Mouse (Mus musculus) embryonic facial prominence, embryonic 14.5 days (tissue): ENCODE data around the gene Med16. TPM values are rescaled to one million over a fixed set of nuclear protein-coding genes. Genes with fewer than 3 reads are reported as not detected.

Experiments used
- ATAC-seq: fragments of 200-750 bp; cut with Nextera tagmentation; 2 replicates; pipeline ENCODE4 v1.8.0; 2017; ENCODE audit warnings: low read depth, moderate number of reproducible peaks, moderate TSS enrichment
- DNase-seq: peaks from one replicate; pipeline ENCODE4 v3.0.0-alpha.2; 2015; ENCODE audit warnings: low spot score
- H3K27ac ChIP-seq: fragments of 300-500 bp; sonication (generic); replicated peaks from 2 replicates; pipeline ENCODE4 v1.5.1; 2014; ENCODE audit warnings: low read depth, mild to moderate bottlenecking, low read length, moderate library complexity
- H3K27me3 ChIP-seq: fragments of 300-500 bp; sonication (generic); replicated peaks from 2 replicates; pipeline ENCODE4 v1.6.1; 2014; ENCODE audit warnings: low read length; ENCODE audit not compliant: control insufficient read depth, insufficient read depth
- H3K36me3 ChIP-seq: fragments of 300-500 bp; sonication (generic); 2 replicates; pipeline ENCODE4 v1.6.1; 2014; ENCODE audit warnings: low read length, mixed read lengths; ENCODE audit not compliant: control insufficient read depth, insufficient read depth
- H3K4me1 ChIP-seq: fragments of 300-500 bp; sonication (generic); 2 replicates; pipeline ENCODE4 v1.6.1; 2014; ENCODE audit warnings: antibody characterized with exemption, low read length; ENCODE audit not compliant: control insufficient read depth, insufficient read depth
- H3K4me2 ChIP-seq: fragments of 300-500 bp; sonication (generic); 2 replicates; pipeline ENCODE4 v1.6.1; 2014; ENCODE audit warnings: low read depth, mild to moderate bottlenecking, low read length, moderate library complexity, mixed read lengths
- H3K4me3 ChIP-seq: fragments of 300-500 bp; sonication (generic); 2 replicates; pipeline ENCODE4 v1.5.1; 2014; ENCODE audit warnings: low read depth, mild to moderate bottlenecking, low read length
- H3K9ac ChIP-seq: fragments of 300-500 bp; sonication (generic); 2 replicates; pipeline ENCODE4 v1.6.1; 2014; ENCODE audit warnings: low read depth, mild to moderate bottlenecking, low read length, moderate library complexity, mixed read lengths
- H3K9me3 ChIP-seq: fragments of 300-500 bp; sonication (generic); 2 replicates; pipeline ENCODE4 v1.6.1; 2016; ENCODE audit warnings: low read length; ENCODE audit not compliant: control insufficient read depth
- WGBS: fragments of 180-500 bp; shearing (Covaris S2); extraction: QIAGEN DNeasy Blood & Tissue Kit; methylation state at CpG from one replicate; pipeline ENCODE4 v1.1.7; 2014; 5-methylcytosine and 5-hydroxymethylcytosine counted together
- polyA plus RNA-seq: library from polyadenylated mRNA; unstranded; fragments of >200 nt; fragmentation: Nextera tagmentation; extraction: Ambion mirVana; gene quantifications from 2 replicates; pipeline ENCODE4 v1.2.1, GENCODE M21; 2014

Gene Med16
- polyA plus RNA-seq, 1 experiment from 2014 or later: 33.7 TPM

GRCm38 (mm10) chr10:79928907-79929701 lies 20.4 kb upstream of the Med16 start:
- ATAC-seq (no peak), DNase-seq (no peak)
- H3K4me2 ChIP-seq: peak overlapping the region; percentile 94
- 0 out of 2 replicates have a peak overlapping the region, but pooled peaks have one; percentile 44 for H3K27ac ChIP-seq
- peaks cover 36% of the 10 kb centered on the region for H3K36me3 ChIP-seq
- 22% methylated on average over 7 of the region's 9 CpGs for WGBS
- peaks cover 22% of the 10 kb centered on the region for H3K4me1 ChIP-seq
- no peaks in the 10 kb centered on the region for H3K27me3 ChIP-seq
- peak overlapping the region; percentile 91 for H3K9ac ChIP-seq
- no peaks in the 10 kb centered on the region for H3K9me3 ChIP-seq
- peak overlapping the region; percentile 85 for H3K4me3 ChIP-seq

DNA sequence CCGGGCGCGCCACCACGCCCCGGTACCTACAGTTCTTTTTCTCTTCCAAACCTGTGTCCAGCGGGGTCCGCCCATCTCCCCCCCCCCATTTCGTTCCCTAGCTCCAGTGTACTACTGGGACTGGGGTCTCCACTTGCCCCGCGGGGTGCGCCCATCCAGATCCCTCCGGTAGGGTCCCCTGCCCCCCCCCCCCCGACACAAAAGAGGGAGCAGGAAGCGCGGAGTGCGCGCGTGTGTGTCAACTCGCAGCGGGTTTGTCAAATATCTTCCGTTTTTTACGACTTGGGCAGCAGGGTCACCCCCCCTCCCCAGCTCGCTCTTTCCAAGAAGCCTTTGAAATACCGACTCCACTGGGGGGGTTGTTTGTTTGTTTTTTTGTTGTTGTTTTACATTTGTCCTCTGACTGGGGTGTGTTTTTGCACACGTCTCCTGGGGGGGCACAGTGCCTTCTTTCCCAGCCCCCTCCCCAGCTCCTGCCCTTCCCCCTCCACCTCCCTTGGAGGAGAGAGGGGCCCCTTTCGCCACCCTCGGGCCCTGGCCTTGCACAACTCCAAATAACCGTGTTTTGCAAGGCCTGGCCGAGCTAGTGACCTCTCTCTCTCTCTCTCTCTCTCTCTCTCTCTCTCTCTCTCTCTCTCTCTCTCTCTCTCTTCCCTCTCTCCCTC lies 19.4 kb upstream of the Med16 start:
- H3K4me2 ChIP-seq: peak overlapping the region; percentile 94
- no peak for ATAC-seq
- H3K36me3 ChIP-seq: peaks cover 30% of the 10 kb centered on the region
- H3K4me1 ChIP-seq: peaks cover 19% of the 10 kb centered on the region
- H3K27ac ChIP-seq: peak overlapping the region; percentile 94
- 2% methylated on average over 25 of the region's 29 CpGs for WGBS
- peak; percentile 56 for DNase-seq
- peaks cover 2% of the 10 kb centered on the region for H3K27me3 ChIP-seq
- H3K4me3 ChIP-seq: peak overlapping the region; percentile 85
- peak overlapping the region; percentile 91 for H3K9ac ChIP-seq
- H3K9me3 ChIP-seq: no peaks in the 10 kb centered on the region

DNA sequence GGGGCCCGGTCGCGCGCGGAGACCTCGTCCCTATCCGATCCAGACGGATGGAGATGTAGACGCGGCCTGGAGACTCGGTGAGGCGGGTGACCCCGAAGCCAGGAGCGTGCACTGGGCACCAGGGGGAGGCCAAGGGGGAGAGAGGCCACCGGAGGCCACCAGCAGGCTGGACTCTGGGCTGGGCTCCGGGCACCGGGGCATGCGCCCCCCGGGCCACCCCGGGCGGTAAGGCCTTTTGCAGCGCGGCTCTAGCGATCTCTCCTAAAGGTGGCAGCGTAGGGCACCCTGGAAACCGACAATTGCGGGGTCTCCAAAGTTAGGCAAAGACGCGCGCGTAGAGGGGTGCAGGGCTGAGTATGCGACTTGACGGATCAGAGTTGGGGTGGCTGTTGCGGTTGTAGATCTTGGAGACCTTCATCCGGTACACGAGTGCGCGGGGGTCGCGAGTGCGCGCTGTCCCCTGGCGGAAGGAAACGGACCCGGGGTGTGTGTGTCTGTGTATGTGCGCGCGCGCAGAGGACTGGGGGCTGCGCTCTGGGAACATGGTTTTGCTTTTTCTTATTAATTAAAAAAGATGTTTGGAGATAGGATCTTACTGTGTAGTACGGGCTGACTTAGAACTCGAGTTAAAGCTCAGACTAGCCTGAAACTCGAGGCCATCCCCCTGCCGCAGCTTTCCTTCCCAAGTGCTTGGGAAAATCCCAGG lies 18.8 kb upstream of the Med16 start:
- Histone ChIP-seq H3K27ac (peak overlapping the region; percentile 94), H3K27me3 (peaks cover 9% of the 10 kb centered on the region), H3K4me2 (peak overlapping the region; percentile 94), H3K4me1 (peaks cover 15% of the 10 kb centered on the region), H3K9me3 (no peaks in the 10 kb centered on the region), H3K36me3 (peaks cover 23% of the 10 kb centered on the region), H3K9ac (peak overlapping the region; percentile 91), H3K4me3 (peak overlapping the region; percentile 85)
- DNase-seq (peak; percentile 71), ATAC-seq (peak; percentile 10)
- 0% methylated on average over 43 of the region's 54 CpGs for WGBS

- ATAC-seq (peak; percentile 88), DNase-seq (peak; percentile 96)
- Histone ChIP-seq H3K9me3 (no peaks in the 10 kb centered on the region), H3K4me1 (peaks cover 12% of the 10 kb centered on the region), H3K9ac (peak within 1 kb of the TSS; percentile 91), H3K4me2 (peak within 1 kb of the TSS; percentile 94), H3K27me3 (peaks cover 16% of the 10 kb centered on the region), H3K27ac (peak within 1 kb of the TSS; percentile 94), H3K4me3 (peak within 1 kb of the TSS; percentile 85), H3K36me3 (peaks cover 16% of the 10 kb centered on the region)
- WGBS: under 1% methylated on average over 54 of the region's 63 CpGs
These were observed 18.0 kb upstream of the Med16 start, which contains the start of gene Arid3a for GRCm38 (mm10) chr10:79926491-79927323. Gene Arid3a (plus strand): TSS chr10:79927043.

- Histone ChIP-seq H3K36me3 (0 out of 2 replicates have a peak, but pooled peaks cover 8% of the 10 kb centered on the region), H3K4me1 (peaks cover 20% of the 10 kb centered on the region)
These were observed 17.2 kb upstream of the Med16 start for GRCm38 (mm10) chr10:79925785-79926490.

DNA sequence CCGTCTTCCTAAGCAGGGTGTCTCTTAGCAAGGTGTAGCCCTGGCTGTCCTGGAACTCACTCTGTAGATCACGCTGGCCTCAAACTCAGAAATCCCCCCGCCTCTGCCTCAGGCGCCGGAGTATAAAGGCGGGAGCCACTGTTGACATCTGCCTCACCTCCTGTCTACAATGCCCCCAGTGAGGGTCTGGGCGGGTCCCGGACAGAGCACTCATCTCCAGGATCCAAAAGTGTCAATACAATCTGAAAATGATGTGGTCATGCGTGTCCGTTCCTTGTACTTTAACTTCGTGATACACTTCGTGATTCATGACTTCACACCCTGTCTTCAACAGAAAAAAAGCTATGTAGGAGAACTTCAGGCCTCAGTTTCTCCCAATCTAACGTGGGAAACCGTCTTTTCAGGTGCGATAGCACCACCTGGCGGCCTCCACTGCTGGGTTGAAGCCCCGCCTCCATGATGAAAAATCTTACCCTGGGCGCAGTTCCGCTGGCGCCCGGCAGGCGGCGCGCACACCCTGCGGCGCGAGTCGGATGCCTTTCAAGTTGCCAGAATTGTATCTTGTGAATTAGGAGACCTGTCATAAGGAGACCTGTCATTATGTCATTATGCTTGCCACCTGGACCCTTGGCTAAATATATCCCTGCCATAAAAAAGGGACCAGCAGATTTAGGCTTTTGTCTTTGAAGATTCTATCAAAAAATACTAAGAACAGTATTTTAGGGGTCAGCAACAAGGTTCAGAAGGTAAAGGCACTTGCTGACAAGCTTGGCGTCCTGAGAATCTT lies 16.5 kb upstream of the Med16 start:
- DNase-seq (peak; percentile 88), ATAC-seq (no peak; the same call in 1 of the 2 replicates)
- 10% methylated on average over 29 of the region's 29 CpGs for WGBS
- Histone ChIP-seq H3K9me3 (no peaks in the 10 kb centered on the region), H3K4me2 (peak overlapping the region; percentile 94; the same call in 1 of the 2 replicates), H3K4me1 (peaks cover 25% of the 10 kb centered on the region), H3K36me3 (0 out of 2 replicates have a peak, but pooled peaks cover under 1% of the 10 kb centered on the region), H3K27ac (0 out of 2 replicates have a peak overlapping the region, but pooled peaks have one; percentile 94), H3K4me3 (peak overlapping the region; percentile 85; the same call in 1 of the 2 replicates), H3K9ac (no peak overlapping the region), H3K27me3 (peaks cover 32% of the 10 kb centered on the region)

More at GRCm38 (mm10) chr10:79925785-79926490, 17.2 kb upstream of the Med16 start:
- WGBS: 9% methylated on average over 13 of the region's 15 CpGs
- H3K27me3 ChIP-seq: peaks cover 24% of the 10 kb centered on the region
- H3K27ac ChIP-seq: peak overlapping the region; percentile 94
- peak overlapping the region; percentile 94 for H3K4me2 ChIP-seq
- peak; percentile 2; the same call in 1 of the 2 replicates for ATAC-seq
- DNase-seq: no peak
- H3K4me3 ChIP-seq: peak overlapping the region; percentile 85
- no peaks in the 10 kb centered on the region for H3K9me3 ChIP-seq
- peak overlapping the region; percentile 91 for H3K9ac ChIP-seq

DNA sequence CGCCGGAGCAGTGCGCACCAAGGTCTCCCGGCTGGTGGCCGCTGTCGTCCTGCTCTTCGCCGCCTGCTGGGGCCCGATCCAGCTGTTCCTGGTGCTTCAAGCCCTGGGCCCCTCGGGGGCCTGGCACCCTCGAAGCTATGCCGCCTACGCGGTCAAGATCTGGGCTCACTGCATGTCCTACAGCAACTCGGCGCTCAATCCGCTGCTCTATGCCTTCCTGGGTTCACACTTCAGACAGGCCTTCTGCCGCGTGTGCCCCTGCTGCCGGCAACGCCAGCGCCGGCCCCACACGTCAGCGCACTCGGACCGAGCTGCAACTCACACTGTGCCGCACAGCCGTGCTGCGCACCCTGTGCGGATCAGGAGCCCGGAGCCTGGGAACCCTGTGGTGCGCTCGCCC lies 12.8 kb upstream of the Med16 start:
- Histone ChIP-seq H3K9ac (no peak overlapping the region; the same call in 1 of the 2 replicates), H3K27me3 (peaks cover 60% of the 10 kb centered on the region), H3K4me1 (peaks cover 18% of the 10 kb centered on the region), H3K36me3 (no peaks in the 10 kb centered on the region), H3K27ac (no peak overlapping the region), H3K9me3 (no peaks in the 10 kb centered on the region), H3K4me3 (peak overlapping the region; percentile 32), H3K4me2 (peak overlapping the region; percentile 49)
- 1% methylated on average over 21 of the region's 34 CpGs for WGBS
- peak; percentile 27 for DNase-seq
- no peak for ATAC-seq
